Mouse (Mus musculus) liver, embryonic 12.5 days (tissue): ENCODE results near the gene Mchr1. TPM values are rescaled to one million over a fixed set of nuclear protein-coding genes. Genes with fewer than 3 reads are reported as not detected.

Experiments
- ATAC-seq: fragments of 200-750 bp; cut with Nextera tagmentation; 2 replicates; pipeline ENCODE4 v1.8.0; 2017; ENCODE audit warnings: moderate number of reproducible peaks, mild to moderate bottlenecking, moderate library complexity
- H3K27ac ChIP-seq: fragments of 300-500 bp; sonication (generic); 2 replicates; pipeline ENCODE4 v1.5.1; 2016; ENCODE audit warnings: mild to moderate bottlenecking
- H3K27me3 ChIP-seq: fragments of 300-500 bp; sonication (generic); replicated peaks from 2 replicates; pipeline ENCODE4 v1.6.1; 2016; ENCODE audit warnings: mild to moderate bottlenecking, moderate library complexity
- H3K36me3 ChIP-seq: fragments of 300-500 bp; sonication (generic); 2 replicates; pipeline ENCODE4 v1.6.1; 2016; ENCODE audit warnings: mild to moderate bottlenecking, moderate library complexity
- H3K4me1 ChIP-seq: fragments of 300-500 bp; sonication (generic); 2 replicates; pipeline ENCODE4 v1.6.1; 2016
- H3K4me2 ChIP-seq: fragments of 300-500 bp; sonication (generic); 2 replicates; pipeline ENCODE4 v1.6.1; 2016; ENCODE audit warnings: mild to moderate bottlenecking, moderate library complexity
- H3K4me3 ChIP-seq: fragments of 300-500 bp; sonication (generic); 2 replicates; pipeline ENCODE4 v1.5.1; 2016; ENCODE audit warnings: mild to moderate bottlenecking, moderate library complexity
- H3K9ac ChIP-seq: fragments of 300-500 bp; sonication (generic); 2 replicates; pipeline ENCODE4 v1.6.1; 2016; ENCODE audit warnings: mild to moderate bottlenecking, moderate library complexity
- H3K9me3 ChIP-seq: fragments of 300-500 bp; sonication (generic); replicated peaks from 2 replicates; pipeline ENCODE4 v1.6.1; 2016; ENCODE audit warnings: mild to moderate bottlenecking, moderate library complexity
- WGBS: fragments of 180-500 bp; shearing (Covaris S2); methylation state at CpG from one replicate; pipeline ENCODE4 v1.1.7; 2016; ENCODE audit not compliant: insufficient replicate concordance; 5-methylcytosine and 5-hydroxymethylcytosine counted together
- polyA plus RNA-seq: library from polyadenylated mRNA; unstranded; fragments of >200 nt; fragmentation: Nextera tagmentation; extraction: Ambion mirVana; gene quantifications from 2 replicates; pipeline ENCODE4 v1.2.1, GENCODE M21; 2016

Gene Mchr1
- polyA plus RNA-seq, 1 experiment from 2014 or later, result not detected

- no peaks in the 10 kb centered on the region for H3K9me3 ChIP-seq
- no peaks in the 10 kb centered on the region for H3K36me3 ChIP-seq
- peaks cover 37% of the 10 kb centered on the region for H3K27me3 ChIP-seq
- peaks cover 10% of the 10 kb centered on the region for H3K4me1 ChIP-seq
- WGBS, result 52% methylated on average over 7 of the region's 7 CpGs
- H3K4me3 ChIP-seq, result no peak overlapping the region
- ATAC-seq, result no peak
- no peak overlapping the region for H3K27ac ChIP-seq
- H3K9ac ChIP-seq, result no peak overlapping the region
- H3K4me2 ChIP-seq, result no peak overlapping the region
Measured at GRCm38 (mm10) chr15:81231325-81231724, 4.0 kb upstream of the Mchr1 start.

- ATAC-seq, result no peak
- Histone ChIP-seq H3K27me3 (peaks cover 79% of the 10 kb centered on the region), H3K9ac (no peak overlapping the region), H3K4me2 (peak overlapping the region; percentile 54), H3K9me3 (no peaks in the 10 kb centered on the region), H3K4me1 (peaks cover 10% of the 10 kb centered on the region), H3K4me3 (0 out of 2 replicates have a peak overlapping the region, but pooled peaks have one; percentile 27), H3K36me3 (no peaks in the 10 kb centered on the region), H3K27ac (no peak overlapping the region)
- 8% methylated on average over 8 of the region's 8 CpGs for WGBS
Measured at GRCm38 (mm10) chr15:81236062-81236461, 763 bp downstream of the Mchr1 start.

GRCm38 (mm10) chr15:81237471-81237870, 2.2 kb downstream of the Mchr1 start:
- Histone ChIP-seq H3K4me3 (no peak overlapping the region), H3K4me2 (no peak overlapping the region), H3K27ac (no peak overlapping the region), H3K9me3 (no peaks in the 10 kb centered on the region), H3K36me3 (no peaks in the 10 kb centered on the region), H3K9ac (no peak overlapping the region), H3K27me3 (peaks cover 76% of the 10 kb centered on the region), H3K4me1 (peaks cover 10% of the 10 kb centered on the region)
- WGBS, result 68% methylated on average over 18 of the region's 18 CpGs
- no peak for ATAC-seq

GRCm38 (mm10) chr15:81239261-81239660, 4.0 kb downstream of the Mchr1 start:
- Histone ChIP-seq H3K9me3 (no peaks in the 10 kb centered on the region), H3K27me3 (peaks cover 63% of the 10 kb centered on the region), H3K4me3 (no peak overlapping the region), H3K36me3 (no peaks in the 10 kb centered on the region), H3K9ac (no peak overlapping the region), H3K4me1 (peaks cover 10% of the 10 kb centered on the region), H3K4me2 (no peak overlapping the region), H3K27ac (no peak overlapping the region)
- 20% methylated on average over 7 of the region's 7 CpGs for WGBS
- no peak for ATAC-seq

- Histone ChIP-seq H3K4me3 (no peak overlapping the region), H3K27ac (no peak overlapping the region), H3K36me3 (no peaks in the 10 kb centered on the region), H3K4me2 (no peak overlapping the region), H3K9me3 (no peaks in the 10 kb centered on the region), H3K4me1 (peaks cover 6% of the 10 kb centered on the region), H3K9ac (no peak overlapping the region), H3K27me3 (peaks cover 57% of the 10 kb centered on the region)
- WGBS, result 70% methylated on average over 13 of the region's 13 CpGs
- ATAC-seq, result no peak
Measured at GRCm38 (mm10) chr15:81239794-81240343, 4.6 kb downstream of the Mchr1 start.

DNA sequence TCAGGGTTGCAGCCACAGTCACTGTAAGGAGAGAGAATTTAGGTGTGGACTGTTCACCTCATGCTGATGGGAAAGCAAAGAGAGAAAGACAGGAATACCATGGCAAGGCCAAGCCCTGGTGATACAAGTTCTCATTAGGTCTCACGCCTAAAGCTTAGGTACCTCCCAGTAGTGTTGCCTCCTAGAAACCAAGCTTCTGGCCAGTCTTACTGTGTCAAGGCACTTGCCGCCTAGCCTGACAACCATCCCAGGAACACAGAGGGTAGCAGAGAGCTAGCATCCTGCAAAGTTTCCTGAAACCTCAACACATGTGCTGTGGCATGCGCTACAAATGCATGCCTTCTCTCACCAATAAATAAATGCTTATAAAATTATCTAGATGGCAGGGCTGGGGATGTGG, 11.6 kb downstream of the Mchr1 start:
- H3K9ac ChIP-seq, result no peak overlapping the region
- 75% methylated on average over 3 of the region's 3 CpGs for WGBS
- H3K4me1 ChIP-seq, result peaks cover 8% of the 10 kb centered on the region; the same call in 1 of the 2 replicates
- H3K4me3 ChIP-seq, result no peak overlapping the region
- ATAC-seq, result no peak
- H3K4me2 ChIP-seq, result no peak overlapping the region
- no peaks in the 10 kb centered on the region for H3K27me3 ChIP-seq
- H3K27ac ChIP-seq, result no peak overlapping the region
- no peaks in the 10 kb centered on the region for H3K9me3 ChIP-seq
- no peaks in the 10 kb centered on the region for H3K36me3 ChIP-seq

GRCm38 (mm10) chr15:81247583-81248340, 12.5 kb downstream of the Mchr1 start:
- Histone ChIP-seq H3K9ac (no peak overlapping the region), H3K4me3 (no peak overlapping the region), H3K27me3 (no peaks in the 10 kb centered on the region), H3K36me3 (no peaks in the 10 kb centered on the region), H3K27ac (no peak overlapping the region), H3K4me1 (peaks cover 8% of the 10 kb centered on the region; the same call in 1 of the 2 replicates), H3K9me3 (no peaks in the 10 kb centered on the region), H3K4me2 (peak overlapping the region; percentile 33)
- no peak for ATAC-seq
- 25% methylated on average over 13 of the region's 13 CpGs for WGBS

GRCm38 (mm10) chr15:81248341-81248679, 13.0 kb downstream of the Mchr1 start:
- no peak for ATAC-seq
- Histone ChIP-seq H3K9me3 (no peaks in the 10 kb centered on the region), H3K4me2 (no peak overlapping the region), H3K4me1 (peaks cover 8% of the 10 kb centered on the region; the same call in 1 of the 2 replicates), H3K4me3 (no peak overlapping the region), H3K27ac (no peak overlapping the region), H3K9ac (no peak overlapping the region), H3K27me3 (no peaks in the 10 kb centered on the region), H3K36me3 (no peaks in the 10 kb centered on the region)
- 67% methylated on average over 4 of the region's 4 CpGs for WGBS

DNA sequence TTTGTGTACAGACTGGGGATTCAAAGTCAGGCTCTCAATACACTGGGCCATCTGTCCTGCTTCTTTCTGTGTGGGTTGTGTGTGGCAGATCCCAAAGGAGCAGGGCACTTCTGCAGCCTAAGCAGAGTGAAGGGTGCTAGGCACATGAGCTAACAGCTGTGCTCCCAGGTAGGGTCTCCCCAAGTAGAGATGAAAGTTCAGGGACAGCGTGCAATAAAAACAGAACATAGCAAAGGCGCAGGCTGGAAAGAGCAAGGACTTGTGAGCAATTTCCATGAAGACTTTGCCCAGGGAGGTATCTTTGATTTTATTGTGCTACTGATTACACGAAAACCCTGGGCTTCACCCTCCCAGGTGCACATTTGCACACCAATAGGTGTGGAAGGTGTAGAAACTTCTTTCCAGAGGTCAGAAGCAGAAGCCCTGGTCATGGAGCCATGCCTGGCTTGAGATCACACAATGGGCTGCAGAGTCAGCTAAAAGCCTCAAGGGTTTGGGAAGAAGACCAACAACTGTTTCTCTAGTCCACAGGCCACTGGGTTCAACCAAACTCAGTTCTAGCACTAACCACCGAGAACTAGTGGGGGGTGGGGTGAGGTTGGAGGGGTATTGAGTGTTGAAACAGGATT, 13.8 kb downstream of the Mchr1 start:
- Histone ChIP-seq H3K27ac (no peak overlapping the region), H3K36me3 (no peaks in the 10 kb centered on the region), H3K4me1 (peaks cover 8% of the 10 kb centered on the region; the same call in 1 of the 2 replicates), H3K4me3 (no peak overlapping the region), H3K9ac (no peak overlapping the region), H3K4me2 (no peak overlapping the region), H3K9me3 (no peaks in the 10 kb centered on the region), H3K27me3 (no peaks in the 10 kb centered on the region)
- no peak for ATAC-seq
- WGBS, result 69% methylated on average over 4 of the region's 4 CpGs

DNA sequence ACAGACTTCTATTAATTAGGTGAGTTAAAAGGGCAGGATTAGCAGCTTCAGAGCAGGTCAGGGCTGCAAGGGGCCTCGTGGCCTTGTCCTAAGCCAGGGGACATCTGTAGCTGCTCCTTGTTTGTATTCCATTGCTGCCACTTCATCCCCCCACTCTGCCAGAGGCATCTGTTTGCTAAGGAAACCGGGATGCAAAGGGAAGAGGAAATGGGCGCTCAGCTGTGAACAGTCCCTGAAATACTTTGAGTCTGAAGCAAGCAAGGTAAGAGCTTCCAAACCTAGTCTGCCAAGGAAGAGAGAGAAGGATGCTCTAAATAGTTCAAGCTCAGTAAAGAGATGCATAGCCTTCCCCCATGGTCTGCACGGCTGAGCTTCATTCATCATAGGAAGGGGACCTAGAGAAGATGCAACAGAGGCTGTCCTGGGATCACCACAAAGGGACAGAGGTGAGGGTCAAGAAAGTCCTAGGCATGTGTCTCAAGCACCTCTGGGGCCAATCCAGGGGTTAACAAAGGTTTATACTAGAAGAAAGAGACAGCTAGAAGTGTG, 17.4 kb downstream of the Mchr1 start:
- Histone ChIP-seq H3K4me2 (no peak overlapping the region), H3K4me3 (no peak overlapping the region), H3K27me3 (no peaks in the 10 kb centered on the region), H3K27ac (no peak overlapping the region), H3K9me3 (no peaks in the 10 kb centered on the region), H3K4me1 (peaks cover 6% of the 10 kb centered on the region; the same call in 1 of the 2 replicates), H3K36me3 (no peaks in the 10 kb centered on the region), H3K9ac (no peak overlapping the region)
- WGBS, result 47% methylated on average over 4 of the region's 4 CpGs
- no peak for ATAC-seq

DNA sequence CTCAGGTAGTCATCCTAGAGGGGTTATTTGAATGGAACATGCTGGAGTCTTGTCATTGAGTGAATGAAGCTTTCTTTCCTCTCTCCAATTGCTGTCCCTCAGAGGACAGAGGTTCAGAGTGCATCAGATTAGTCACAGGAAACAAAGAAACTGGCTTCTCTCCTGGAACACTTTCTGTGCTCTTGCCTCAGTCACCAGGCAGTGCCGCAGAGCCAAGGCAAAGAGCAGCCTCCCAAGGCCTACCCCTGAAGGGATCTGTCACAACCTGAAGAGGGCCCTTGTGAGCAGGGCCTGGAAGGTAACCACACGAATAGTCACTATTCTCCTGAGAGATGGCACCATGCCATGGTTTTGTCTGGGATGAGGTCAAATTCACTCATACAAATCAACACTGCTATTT, 18.3 kb downstream of the Mchr1 start:
- Histone ChIP-seq H3K4me2 (no peak overlapping the region), H3K27me3 (no peaks in the 10 kb centered on the region), H3K4me1 (no peaks in the 10 kb centered on the region), H3K4me3 (no peak overlapping the region), H3K36me3 (no peaks in the 10 kb centered on the region), H3K9ac (no peak overlapping the region), H3K27ac (no peak overlapping the region), H3K9me3 (no peaks in the 10 kb centered on the region)
- ATAC-seq, result no peak
- 70% methylated on average over 2 of the region's 2 CpGs for WGBS

DNA sequence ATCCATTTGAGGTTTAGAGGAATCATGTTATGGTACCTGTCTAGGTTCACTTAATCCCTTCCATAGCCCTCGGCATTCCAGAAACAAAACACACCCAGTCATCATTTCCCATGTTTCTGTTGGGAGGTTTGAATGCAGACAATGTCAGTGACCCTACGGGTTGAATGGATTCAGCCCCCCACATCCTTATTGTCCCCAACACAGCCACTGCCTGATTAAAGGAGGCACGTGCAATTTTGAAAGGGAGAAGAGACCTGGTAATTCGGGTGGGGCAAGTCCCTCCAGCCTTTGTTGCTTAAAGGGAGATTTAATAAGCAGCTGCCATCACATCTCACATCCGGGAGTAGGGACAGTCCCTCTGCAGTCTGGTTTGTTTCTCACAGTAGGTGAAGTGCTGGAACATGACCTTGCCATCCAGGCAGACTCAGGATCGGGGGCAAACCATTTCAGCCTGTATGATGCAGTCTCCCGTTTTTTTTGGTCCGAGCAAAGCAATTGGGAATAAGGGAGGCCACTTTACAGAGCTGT, 18.9 kb downstream of the Mchr1 start:
- 55% methylated on average over 8 of the region's 8 CpGs for WGBS
- no peak overlapping the region for H3K9ac ChIP-seq

More for the DNA sequence above, 18.9 kb downstream of the Mchr1 start:
- H3K36me3 ChIP-seq, result no peaks in the 10 kb centered on the region
- no peak for ATAC-seq
- no peak overlapping the region for H3K4me3 ChIP-seq
- H3K27me3 ChIP-seq, result 0 out of 2 replicates have a peak, but pooled peaks cover 5% of the 10 kb centered on the region
- no peaks in the 10 kb centered on the region for H3K4me1 ChIP-seq
- H3K27ac ChIP-seq, result no peak overlapping the region
- no peak overlapping the region for H3K4me2 ChIP-seq
- H3K9me3 ChIP-seq, result no peaks in the 10 kb centered on the region
